Comparison of ENCODE assay signal across 17 mouse cellular contexts in the genomic region with DNA sequence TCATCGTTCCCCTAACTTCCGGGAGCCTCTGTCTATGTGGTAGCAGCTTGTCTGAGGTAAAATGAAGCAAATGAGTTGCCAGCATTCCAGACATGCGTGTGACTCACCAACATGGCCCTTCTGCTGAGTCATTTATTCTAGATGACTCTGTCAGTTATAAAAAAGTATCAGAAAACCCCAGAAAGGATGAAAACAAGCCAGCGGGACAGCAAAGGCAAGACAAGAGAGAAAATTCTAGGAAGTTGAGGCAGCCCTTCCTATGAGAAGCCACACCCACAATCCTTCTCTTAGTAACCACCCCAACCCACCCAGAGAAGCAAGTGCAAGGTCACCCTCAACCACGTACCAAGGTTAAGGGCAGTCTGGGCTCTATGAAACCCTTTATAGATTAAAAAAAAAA. TPM values are rescaled to one million over a fixed set of nuclear protein-coding genes. Genes with fewer than 3 reads are reported as not detected.
DNase-seq lines count a peak whose midpoint lies in the region; ATAC-seq and TF ChIP-seq lines count a peak whose summit lies in the region.
"Had no signal": no experiment of that assay in that cellular context is flagged by ENCODE, and none has a peak within 500 bp of the region (broad histone marks: within the 10 kb centered on the region; RNA-seq: fewer than 3 reads in every experiment).

No protein-coding gene starts in this region.

- DNase-seq in adrenal gland, adult 8-10 months, result peak; percentile 21
- no peak for DNase-seq in adrenal gland, postnatal 4 days (ENCODE audit: low spot score in 2 of 2)
- peak in 1 of 2 experiments; percentile 23 for DNase-seq in layer of hippocampus, adult 2 months (ENCODE audit: low spot score in 2 of 2)
- DNase-seq in layer of hippocampus, postnatal 10 days (ENCODE audit: low spot score in 2 of 2), result no peak
- DNase-seq in adrenal gland, postnatal 14 days, result peak; percentile 31
- DNase-seq in spleen, postnatal 36 days (ENCODE audit: low spot score in 2 of 2), result no peak
- no peak for DNase-seq in spleen, adult 18-20 months
- DNase-seq: B cell, adult 2 months; heart, postnatal 14 days; kidney, postnatal 36 days had no signal

- TF ChIP-seq CTCF in layer of hippocampus, adult 2 months (conservative IDR thresholded peaks at IDR 0.05), result no peak

- peak overlapping the region; percentile 41 for H3K4me2 ChIP-seq in liver, embryonic 15.5 days
- H3K4me2 ChIP-seq: embryonic facial prominence, embryonic 13.5 days; midbrain, embryonic 15.5 days; neural tube, embryonic 15.5 days had no signal

- ATAC-seq in liver, embryonic 15.5 days (ENCODE audit: insufficient read depth), result peak; percentile 19

- H3K4me1 ChIP-seq in liver, embryonic 15.5 days (replicated peaks), result peaks cover 77% of the 10 kb centered on the region
- H3K4me1 ChIP-seq: neural tube, embryonic 15.5 days had no signal

- peak overlapping the region; percentile 13; the same call in 1 of the 2 replicates for H3K9ac ChIP-seq in liver, embryonic 15.5 days
- H3K9ac ChIP-seq: embryonic facial prominence, embryonic 13.5 days; midbrain, embryonic 15.5 days; neural tube, embryonic 15.5 days had no signal

- no peak overlapping the region for H3K4me3 ChIP-seq in layer of hippocampus, adult 2 months
- 0 out of 2 replicates have a peak overlapping the region, but pooled peaks have one; percentile 6 for H3K4me3 ChIP-seq in liver, embryonic 15.5 days (replicated peaks)
- H3K4me3 ChIP-seq: embryonic facial prominence, embryonic 13.5 days; limb, embryonic 10.5 days; midbrain, embryonic 15.5 days; neural tube, embryonic 15.5 days had no signal

- H3K36me3 ChIP-seq in liver, embryonic 15.5 days (replicated peaks), result no peaks in the 10 kb centered on the region
- H3K36me3 ChIP-seq: embryonic facial prominence, embryonic 13.5 days; limb, embryonic 10.5 days; midbrain, embryonic 15.5 days; neural tube, embryonic 15.5 days had no signal

- WGBS in liver, embryonic 15.5 days (ENCODE audit: insufficient replicate concordance), result 59% methylated on average over 5 of the region's 5 CpGs

- H3K27me3 ChIP-seq in liver, embryonic 15.5 days, result peaks cover 13% of the 10 kb centered on the region
- H3K27me3 ChIP-seq: embryonic facial prominence, embryonic 13.5 days; midbrain, embryonic 15.5 days; neural tube, embryonic 15.5 days had no signal

- no peaks in the 10 kb centered on the region for H3K9me3 ChIP-seq in liver, embryonic 15.5 days (replicated peaks)
- H3K9me3 ChIP-seq: embryonic facial prominence, embryonic 13.5 days; limb, embryonic 10.5 days; midbrain, embryonic 15.5 days; neural tube, embryonic 15.5 days had no signal

- H3K27ac ChIP-seq in layer of hippocampus, adult 2 months, result peak overlapping the region; percentile 39; the same call in 1 of the 2 replicates
- H3K27ac ChIP-seq in liver, embryonic 15.5 days (replicated peaks), result peak overlapping the region; percentile 94
- H3K27ac ChIP-seq: embryonic facial prominence, embryonic 13.5 days; limb, embryonic 10.5 days; midbrain, embryonic 15.5 days; neural tube, embryonic 15.5 days had no signal

RNA-seq across cellular contexts. Expression of a gene that starts 8.7 kb away (rescaled TPM):
- not detected for total RNA-seq in adrenal gland, adult 8-10 months (2022)
- not detected for total RNA-seq in adrenal gland, postnatal 4 days (2021)
- not detected for total RNA-seq in layer of hippocampus, adult 2 months (2021)
- under 1 TPM; 0.29 to 0.39 TPM for total RNA-seq in layer of hippocampus, postnatal 10 days (2021)
- total RNA-seq in adrenal gland, postnatal 14 days (2021), result not detected in 2 replicates
- polyA plus RNA-seq in liver, embryonic 15.5 days (2015; fragmentation: Nextera tagmentation; extraction: Ambion mirVana), result 0.05 and 0.06 TPM in 2 replicates
- total RNA-seq: heart, postnatal 14 days had no signal
- polyA plus RNA-seq: embryonic facial prominence, embryonic 13.5 days; intestine, embryonic 14.5 days; limb, embryonic 10.5 days; small intestine, adult 2 months had no signal

Comparison
In these comparisons a context has a peak if more than half of its experiments do, and no peak if none do; other contexts are left out.
1. DNase-seq: peak in adrenal gland, adult 8-10 months (single experiment) and adrenal gland, postnatal 14 days (single experiment); none in adrenal gland, postnatal 4 days (0 of 2), layer of hippocampus, postnatal 10 days (0 of 2), spleen, postnatal 36 days (0 of 2) and spleen, adult 18-20 months (0 of 2).